8 mouse cellular contexts compared by ENCODE assay signal in the genomic region with DNA sequence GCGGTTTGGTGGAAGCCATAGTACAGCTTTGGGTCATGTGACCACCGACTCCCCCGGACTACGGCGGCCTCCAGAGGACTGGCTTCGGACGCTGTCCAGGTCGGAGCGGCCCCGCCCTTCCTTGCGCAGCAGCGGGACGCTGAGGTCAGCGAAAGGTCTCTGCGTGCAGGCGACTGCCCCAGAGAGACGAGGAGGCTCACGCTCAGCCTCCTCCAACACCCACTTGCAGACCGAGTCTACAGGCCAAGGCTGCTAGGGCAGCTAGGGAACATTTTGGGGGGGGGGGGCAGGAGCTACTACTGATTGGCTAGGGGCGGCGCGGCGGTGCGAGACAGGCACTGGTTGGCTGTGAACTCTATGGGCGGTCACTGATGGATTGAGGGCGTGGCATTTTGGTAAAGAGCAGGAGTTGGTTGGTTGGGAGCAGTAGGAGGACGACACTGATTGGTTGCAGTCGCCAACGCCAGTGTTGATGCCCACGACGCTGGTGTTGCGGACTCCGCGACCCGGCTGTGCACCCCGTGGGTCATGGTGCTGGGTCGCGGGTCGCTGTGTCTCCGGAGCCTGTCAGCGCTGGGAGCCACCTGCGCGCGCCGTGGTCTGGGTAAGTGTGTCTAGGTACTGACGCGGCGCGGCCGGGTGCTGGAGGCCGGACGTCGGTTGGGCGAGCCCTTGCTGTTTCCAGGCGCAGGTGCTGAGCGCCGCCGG. TPM values are rescaled to one million over a fixed set of nuclear protein-coding genes. Genes with fewer than 3 reads are reported as not detected.
A peak's percentile ranks its signal among the peaks of the same experiment; 100 is the strongest.
DNase-seq lines count a peak whose midpoint lies in the region; ATAC-seq and TF ChIP-seq lines count a peak whose summit lies in the region.

Fahd1 (minus strand) TSS at position 300 of the 708 bp plus-strand sequence.

- peaks cover 8% of the 10 kb centered on the region for H3K4me1 ChIP-seq in cortical plate, adult 2 months (ENCODE audit: control insufficient read depth, insufficient read depth, low read length)
- H3K4me1 ChIP-seq in megakaryocyte, embryonic 14.5 days = peaks cover 38% of the 10 kb centered on the region

- peaks cover 30% of the 10 kb centered on the region for H3K36me3 ChIP-seq in megakaryocyte, embryonic 14.5 days (replicated peaks; ENCODE audit: low read length)

- TF ChIP-seq POLR2A in cortical plate, adult 2 months (IDR thresholded peaks at IDR 0.05; ENCODE audit: extremely low read depth, insufficient read depth, low read length) = peak; percentile 75; the same call in 1 of the 2 replicates

- ATAC-seq in activated CD4-positive, CD25-positive, alpha-beta regulatory T cell, adult 4 months = peak; percentile 99

- DNase-seq in gastrocnemius, adult 8-10 months (ENCODE audit: low spot score in 2 of 2) = peak; percentile 93 to 96
- DNase-seq in hindlimb bud, embryonic 11.5 days (ENCODE audit: extremely low spot score, low read depth, low spot score) = peak; percentile 94
- peak; percentile 94 to 97 for DNase-seq in left cerebral cortex, adult 8-10 months (ENCODE audit: low spot score in 2 of 2)
- DNase-seq in right cerebral cortex, postnatal 10 days (ENCODE audit: low spot score in 2 of 2) = peak; percentile 98 to 99
- peak; percentile 82 for DNase-seq in urinary bladder, postnatal 25 days (ENCODE audit: low spot score)

- peak within 1 kb of the TSS; percentile 96 for H3K27ac ChIP-seq in cortical plate, adult 2 months (ENCODE audit: insufficient read depth, low read length)

- H3K9me3 ChIP-seq in megakaryocyte, embryonic 14.5 days = no peaks in the 10 kb centered on the region

- H3K27me3 ChIP-seq in megakaryocyte, embryonic 14.5 days (replicated peaks) = no peaks in the 10 kb centered on the region

- peak within 1 kb of the TSS; percentile 72 for H3K4me3 ChIP-seq in cortical plate, adult 2 months (ENCODE audit: insufficient read depth, low read length)
- H3K4me3 ChIP-seq in megakaryocyte, embryonic 14.5 days (replicated peaks) = peak within 1 kb of the TSS; percentile 100

- TF ChIP-seq CTCF in cortical plate, adult 2 months (IDR thresholded peaks at IDR 0.05; ENCODE audit: extremely low read depth, insufficient read depth, low read length) = no peak

RNA-seq across cellular contexts. Expression of gene Fahd1, which starts in this region (rescaled TPM):
- 1 to 10 TPM; 1.1 to 2.9 TPM for polyA plus RNA-seq in activated CD4-positive, CD25-positive, alpha-beta regulatory T cell, adult 4 months (2017; shearing (Covaris generic))
- 21.8 and 25.1 TPM in 2 replicates for polyA plus RNA-seq in cortical plate, adult 2 months (2012; rRNA removed)
- 10 to 100 TPM; 41.7 to 53.2 (median 46.3) TPM for total RNA-seq in gastrocnemius, adult 8-10 months (2022)
- 10 to 100 TPM; 18.7 to 19.5 (median 19.1) TPM for total RNA-seq in left cerebral cortex, adult 8-10 months (2022)
- 2.0 and 2.8 TPM in 2 replicates for polyA plus RNA-seq in megakaryocyte, embryonic 14.5 days (2012; ENCODE audit: insufficient read depth, low replicate concordance)

Comparison
In these comparisons a context has a peak if more than half of its experiments do, and no peak if none do; other contexts are left out.
1. Peak in every context shown above with its lines: DNase-seq, ATAC-seq, H3K4me3 ChIP-seq and H3K27ac ChIP-seq.